Mouse (Mus musculus): Measurements from ENCODE around the gene Lmf1. TPM values are rescaled to one million over a fixed set of nuclear protein-coding genes. Genes with fewer than 3 reads are reported as not detected.

The Lmf1 gene
- polyA plus RNA-seq, 1 experiment from 2014 or later, result 24.9 TPM

GRCm38 (mm10) chr17:25565244-25565643 is 13.6 kb upstream of the Lmf1 start:
- ATAC-seq (replicated peaks; ENCODE audit: insufficient number of reproducible peaks, low FRiP score, low TSS enrichment, low read depth) (no peak), DNase-seq (ENCODE audit: low spot score) (no peak)
- Histone ChIP-seq H3K4me1 (ENCODE audit: control insufficient read depth, insufficient read depth, low read length) (peaks cover 3% of the 10 kb centered on the region; the same call in 1 of the 2 replicates), H3K27ac (replicated peaks; ENCODE audit: low read depth, low read length) (no peak overlapping the region), H3K9me3 (replicated peaks; ENCODE audit: control insufficient read depth, low read length) (no peaks in the 10 kb centered on the region), H3K36me3 (replicated peaks; ENCODE audit: control insufficient read depth, insufficient read depth, low read depth, low read length) (no peaks in the 10 kb centered on the region), H3K4me2 (ENCODE audit: low read depth, low read length) (peak overlapping the region; percentile 7; the same call in 1 of the 2 replicates), H3K9ac (replicated peaks; ENCODE audit: low read length) (peak overlapping the region; percentile 34), H3K4me3 (ENCODE audit: low read depth, low read length) (no peak overlapping the region), H3K27me3 (ENCODE audit: control insufficient read depth, insufficient read depth, low read length) (peaks cover 9% of the 10 kb centered on the region)
- WGBS, result 37% methylated on average over 6 of the region's 6 CpGs

GRCm38 (mm10) chr17:25565860-25566600 is 12.9 kb upstream of the Lmf1 start:
- no peak overlapping the region for H3K4me2 ChIP-seq (ENCODE audit: low read depth, low read length)
- H3K27me3 ChIP-seq (ENCODE audit: control insufficient read depth, insufficient read depth, low read length), result peaks cover 9% of the 10 kb centered on the region
- H3K9me3 ChIP-seq (replicated peaks; ENCODE audit: control insufficient read depth, low read length), result no peaks in the 10 kb centered on the region
- ATAC-seq (replicated peaks; ENCODE audit: insufficient number of reproducible peaks, low FRiP score, low TSS enrichment, low read depth) (no peak), DNase-seq (ENCODE audit: low spot score) (no peak)
- no peak overlapping the region for H3K27ac ChIP-seq (replicated peaks; ENCODE audit: low read depth, low read length)
- H3K9ac ChIP-seq (replicated peaks; ENCODE audit: low read length), result no peak overlapping the region
- 79% methylated on average over 17 of the region's 17 CpGs for WGBS
- H3K36me3 ChIP-seq (replicated peaks; ENCODE audit: control insufficient read depth, insufficient read depth, low read depth, low read length), result no peaks in the 10 kb centered on the region
- H3K4me1 ChIP-seq (ENCODE audit: control insufficient read depth, insufficient read depth, low read length), result peaks cover 3% of the 10 kb centered on the region
- H3K4me3 ChIP-seq (ENCODE audit: low read depth, low read length), result no peak overlapping the region

GRCm38 (mm10) chr17:25567261-25567660 is 11.6 kb upstream of the Lmf1 start:
- no peak overlapping the region for H3K4me2 ChIP-seq (ENCODE audit: low read depth, low read length)
- no peaks in the 10 kb centered on the region for H3K9me3 ChIP-seq (replicated peaks; ENCODE audit: control insufficient read depth, low read length)
- H3K27ac ChIP-seq (replicated peaks; ENCODE audit: low read depth, low read length), result no peak overlapping the region
- no peak overlapping the region for H3K9ac ChIP-seq (replicated peaks; ENCODE audit: low read length)
- H3K4me3 ChIP-seq (ENCODE audit: low read depth, low read length), result no peak overlapping the region
- 79% methylated on average over 13 of the region's 13 CpGs for WGBS
- H3K4me1 ChIP-seq (ENCODE audit: control insufficient read depth, insufficient read depth, low read length), result peaks cover 3% of the 10 kb centered on the region
- DNase-seq (ENCODE audit: low spot score), result no peak
- H3K36me3 ChIP-seq (replicated peaks; ENCODE audit: control insufficient read depth, insufficient read depth, low read depth, low read length), result no peaks in the 10 kb centered on the region
- H3K27me3 ChIP-seq (ENCODE audit: control insufficient read depth, insufficient read depth, low read length), result peaks cover 9% of the 10 kb centered on the region
- ATAC-seq (replicated peaks; ENCODE audit: insufficient number of reproducible peaks, low FRiP score, low TSS enrichment, low read depth), result no peak

GRCm38 (mm10) chr17:25567745-25568144 is 11.1 kb upstream of the Lmf1 start:
- Histone ChIP-seq H3K4me1 (ENCODE audit: control insufficient read depth, insufficient read depth, low read length) (peaks cover 3% of the 10 kb centered on the region), H3K27me3 (ENCODE audit: control insufficient read depth, insufficient read depth, low read length) (peaks cover 9% of the 10 kb centered on the region)

GRCm38 (mm10) chr17:25568206-25568605 is 10.7 kb upstream of the Lmf1 start:
- Histone ChIP-seq H3K4me2 (ENCODE audit: low read depth, low read length) (peak overlapping the region; percentile 25), H3K36me3 (replicated peaks; ENCODE audit: control insufficient read depth, insufficient read depth, low read depth, low read length) (no peaks in the 10 kb centered on the region), H3K4me1 (ENCODE audit: control insufficient read depth, insufficient read depth, low read length) (peaks cover 3% of the 10 kb centered on the region), H3K27ac (replicated peaks; ENCODE audit: low read depth, low read length) (no peak overlapping the region), H3K9me3 (replicated peaks; ENCODE audit: control insufficient read depth, low read length) (no peaks in the 10 kb centered on the region), H3K4me3 (ENCODE audit: low read depth, low read length) (peak overlapping the region; percentile 14; the same call in 1 of the 2 replicates), H3K27me3 (ENCODE audit: control insufficient read depth, insufficient read depth, low read length) (peaks cover 9% of the 10 kb centered on the region), H3K9ac (replicated peaks; ENCODE audit: low read length) (no peak overlapping the region)
- ATAC-seq (replicated peaks; ENCODE audit: insufficient number of reproducible peaks, low FRiP score, low TSS enrichment, low read depth) (no peak), DNase-seq (ENCODE audit: low spot score) (no peak)
- WGBS, result 42% methylated on average over 10 of the region's 10 CpGs

More at GRCm38 (mm10) chr17:25567745-25568144, 11.1 kb upstream of the Lmf1 start:
- H3K27ac ChIP-seq (replicated peaks; ENCODE audit: low read depth, low read length), result no peak overlapping the region
- no peak overlapping the region; the same call in 1 of the 2 replicates for H3K4me2 ChIP-seq (ENCODE audit: low read depth, low read length)
- WGBS, result 26% methylated on average over 14 of the region's 14 CpGs
- no peak overlapping the region for H3K9ac ChIP-seq (replicated peaks; ENCODE audit: low read length)
- no peaks in the 10 kb centered on the region for H3K36me3 ChIP-seq (replicated peaks; ENCODE audit: control insufficient read depth, insufficient read depth, low read depth, low read length)
- ATAC-seq (replicated peaks; ENCODE audit: insufficient number of reproducible peaks, low FRiP score, low TSS enrichment, low read depth) (peak; percentile 32; the same call in 1 of the 2 replicates), DNase-seq (ENCODE audit: low spot score) (peak; percentile 88)
- H3K9me3 ChIP-seq (replicated peaks; ENCODE audit: control insufficient read depth, low read length), result no peaks in the 10 kb centered on the region
- no peak overlapping the region for H3K4me3 ChIP-seq (ENCODE audit: low read depth, low read length)

GRCm38 (mm10) chr17:25568880-25569279 is 10.0 kb upstream of the Lmf1 start:
- no peak for ATAC-seq (replicated peaks; ENCODE audit: insufficient number of reproducible peaks, low FRiP score, low TSS enrichment, low read depth)
- H3K4me3 ChIP-seq (ENCODE audit: low read depth, low read length), result peak overlapping the region; percentile 51
- H3K36me3 ChIP-seq (replicated peaks; ENCODE audit: control insufficient read depth, insufficient read depth, low read depth, low read length), result no peaks in the 10 kb centered on the region
- H3K27ac ChIP-seq (replicated peaks; ENCODE audit: low read depth, low read length), result no peak overlapping the region
- H3K27me3 ChIP-seq (ENCODE audit: control insufficient read depth, insufficient read depth, low read length), result peaks cover 9% of the 10 kb centered on the region
- H3K9me3 ChIP-seq (replicated peaks; ENCODE audit: control insufficient read depth, low read length), result no peaks in the 10 kb centered on the region
- 68% methylated on average over 11 of the region's 11 CpGs for WGBS
- H3K4me2 ChIP-seq (ENCODE audit: low read depth, low read length), result peak overlapping the region; percentile 100
- H3K9ac ChIP-seq (replicated peaks; ENCODE audit: low read length), result peak overlapping the region; percentile 3; the same call in 1 of the 2 replicates
- no peak for DNase-seq (ENCODE audit: low spot score)
- peaks cover 3% of the 10 kb centered on the region for H3K4me1 ChIP-seq (ENCODE audit: control insufficient read depth, insufficient read depth, low read length)

GRCm38 (mm10) chr17:25569833-25570647 is 8.8 kb upstream of the Lmf1 start:
- H3K4me1 ChIP-seq (ENCODE audit: control insufficient read depth, insufficient read depth, low read length), result peaks cover 3% of the 10 kb centered on the region
- H3K27me3 ChIP-seq (ENCODE audit: control insufficient read depth, insufficient read depth, low read length), result peaks cover 9% of the 10 kb centered on the region
- 1% methylated on average over 54 of the region's 54 CpGs for WGBS
- DNase-seq (ENCODE audit: low spot score) (peak; percentile 24), ATAC-seq (replicated peaks; ENCODE audit: insufficient number of reproducible peaks, low FRiP score, low TSS enrichment, low read depth) (peak; percentile 12; the same call in 1 of the 2 replicates)
- H3K9me3 ChIP-seq (replicated peaks; ENCODE audit: control insufficient read depth, low read length), result no peaks in the 10 kb centered on the region
- H3K4me2 ChIP-seq (ENCODE audit: low read depth, low read length), result peak overlapping the region; percentile 100
- no peaks in the 10 kb centered on the region for H3K36me3 ChIP-seq (replicated peaks; ENCODE audit: control insufficient read depth, insufficient read depth, low read depth, low read length)
- peak overlapping the region; percentile 51 for H3K4me3 ChIP-seq (ENCODE audit: low read depth, low read length)
- H3K27ac ChIP-seq (replicated peaks; ENCODE audit: low read depth, low read length), result no peak overlapping the region
- H3K9ac ChIP-seq (replicated peaks; ENCODE audit: low read length), result peak overlapping the region; percentile 55

Measured in embryonic facial prominence, embryonic 11.5 days (tissue).